In genomic region chr3:146628227-146628982, GRCm38 (mm10) we compare ENCODE assay signal across 26 mouse cellular contexts. TPM values are rescaled to one million over a fixed set of nuclear protein-coding genes. Genes with fewer than 3 reads are reported as not detected.
DNase-seq lines count a peak whose midpoint lies in the region; ATAC-seq and TF ChIP-seq lines count a peak whose summit lies in the region.
"Had no signal": no experiment of that assay in that cellular context is flagged by ENCODE, and none has a peak within 500 bp of the region (broad histone marks: within the 10 kb centered on the region; RNA-seq: fewer than 3 reads in every experiment).

No protein-coding gene starts in this region.

- no peak for TF ChIP-seq CTCF in midbrain, postnatal 0 days (IDR thresholded peaks at IDR 0.05)

- ATAC-seq in CD4-positive, CD25-positive, alpha-beta regulatory T cell, adult 4 months = no peak
- peak; percentile 91 for ATAC-seq in kidney, embryonic 14.5 days (ENCODE audit: low FRiP score, low TSS enrichment)
- no peak for ATAC-seq in midbrain, postnatal 0 days (ENCODE audit: low FRiP score)
- ATAC-seq: forebrain, embryonic 16.5 days had no signal

- H3K36me3 ChIP-seq in kidney, embryonic 14.5 days (ENCODE audit: control insufficient read depth, insufficient read depth, low read length) = no peaks in the 10 kb centered on the region
- H3K36me3 ChIP-seq in midbrain, embryonic 10.5 days = no peaks in the 10 kb centered on the region
- no peaks in the 10 kb centered on the region for H3K36me3 ChIP-seq in midbrain, postnatal 0 days (ENCODE audit: insufficient read depth, low read length)
- H3K36me3 ChIP-seq: embryonic facial prominence, embryonic 13.5 days; liver, embryonic 13.5 days; midbrain, embryonic 12.5 days; neural tube, embryonic 13.5 days had no signal

- WGBS in kidney, embryonic 14.5 days = 40% methylated on average over 8 of the region's 8 CpGs
- WGBS in midbrain, embryonic 10.5 days = 77% methylated on average over 8 of the region's 8 CpGs
- 73% methylated on average over 8 of the region's 8 CpGs for WGBS in midbrain, postnatal 0 days

- no peak overlapping the region for H3K4me2 ChIP-seq in kidney, embryonic 14.5 days (replicated peaks; ENCODE audit: low read depth, low read length)
- no peak overlapping the region for H3K4me2 ChIP-seq in midbrain, postnatal 0 days (ENCODE audit: low read depth, low read length, poor library complexity, severe bottlenecking)
- H3K4me2 ChIP-seq: embryonic facial prominence, embryonic 13.5 days; liver, embryonic 13.5 days; lung, embryonic 14.5 days; midbrain, embryonic 12.5 days; neural tube, embryonic 13.5 days had no signal

- H3K9ac ChIP-seq in kidney, embryonic 14.5 days (ENCODE audit: low read depth, low read length) = no peak overlapping the region
- H3K9ac ChIP-seq in midbrain, postnatal 0 days (replicated peaks; ENCODE audit: low read length, poor library complexity, severe bottlenecking) = no peak overlapping the region
- H3K9ac ChIP-seq: embryonic facial prominence, embryonic 13.5 days; liver, embryonic 13.5 days; lung, embryonic 14.5 days; midbrain, embryonic 12.5 days; neural tube, embryonic 13.5 days had no signal

- H3K4me1 ChIP-seq in kidney, embryonic 14.5 days (ENCODE audit: control insufficient read depth, insufficient read depth, low read length) = peaks cover 12% of the 10 kb centered on the region
- peaks cover 6% of the 10 kb centered on the region for H3K4me1 ChIP-seq in midbrain, embryonic 10.5 days
- no peaks in the 10 kb centered on the region for H3K4me1 ChIP-seq in midbrain, postnatal 0 days (ENCODE audit: insufficient read depth, low read length)
- H3K4me1 ChIP-seq: embryonic facial prominence, embryonic 13.5 days; liver, embryonic 13.5 days; midbrain, embryonic 12.5 days; neural tube, embryonic 13.5 days had no signal

- H3K27ac ChIP-seq in kidney, embryonic 14.5 days (ENCODE audit: low read depth, low read length) = peak overlapping the region; percentile 19; the same call in 1 of the 2 replicates
- H3K27ac ChIP-seq in midbrain, embryonic 10.5 days (replicated peaks) = 0 out of 2 replicates have a peak overlapping the region, but pooled peaks have one; percentile 6
- H3K27ac ChIP-seq in midbrain, postnatal 0 days (ENCODE audit: low read depth, low read length) = no peak overlapping the region
- H3K27ac ChIP-seq: embryonic facial prominence, embryonic 13.5 days; liver, embryonic 13.5 days; midbrain, embryonic 12.5 days; neural tube, embryonic 13.5 days had no signal

- no peaks in the 10 kb centered on the region for H3K27me3 ChIP-seq in kidney, embryonic 14.5 days (ENCODE audit: control insufficient read depth, insufficient read depth, low read length)
- H3K27me3 ChIP-seq in midbrain, embryonic 10.5 days (ENCODE audit: low read depth, poor library complexity, severe bottlenecking) = no peaks in the 10 kb centered on the region
- no peaks in the 10 kb centered on the region for H3K27me3 ChIP-seq in midbrain, postnatal 0 days (ENCODE audit: insufficient read depth, low read length)
- H3K27me3 ChIP-seq: embryonic facial prominence, embryonic 13.5 days; liver, embryonic 13.5 days; midbrain, embryonic 12.5 days; neural tube, embryonic 13.5 days had no signal

- DNase-seq in CD4-positive, CD25-positive, alpha-beta regulatory T cell, adult 2 months (ENCODE audit: low read depth, low spot score) = peak; percentile 3
- DNase-seq in kidney, postnatal 25 days = no peak
- no peak for DNase-seq in midbrain, embryonic 10.5 days (ENCODE audit: low spot score)
- no peak for DNase-seq in midbrain, postnatal 0 days (ENCODE audit: low spot score)
- DNase-seq in adrenal gland, postnatal 10 days = no peak
- DNase-seq in adrenal gland, adult 18-20 months (ENCODE audit: low spot score in 2 of 2) = no peak
- DNase-seq: adrenal gland, adult 2 months; cerebellum, adult 8-10 months; heart, postnatal 36 days; liver, embryonic 13.5 days; lung, embryonic 14.5 days; lung, postnatal 36 days; right cerebral cortex, adult 18-20 months; thymus, postnatal 25 days had no signal

- no peaks in the 10 kb centered on the region for H3K9me3 ChIP-seq in kidney, embryonic 14.5 days (ENCODE audit: control insufficient read depth, low read length)
- no peaks in the 10 kb centered on the region for H3K9me3 ChIP-seq in midbrain, embryonic 10.5 days (replicated peaks)
- no peaks in the 10 kb centered on the region for H3K9me3 ChIP-seq in midbrain, postnatal 0 days (ENCODE audit: low read length)
- H3K9me3 ChIP-seq: embryonic facial prominence, embryonic 13.5 days; liver, embryonic 13.5 days; midbrain, embryonic 12.5 days; neural tube, embryonic 13.5 days had no signal

- no peak overlapping the region for H3K4me3 ChIP-seq in kidney, embryonic 14.5 days (ENCODE audit: low read length)
- H3K4me3 ChIP-seq in midbrain, embryonic 10.5 days = no peak overlapping the region
- H3K4me3 ChIP-seq in midbrain, postnatal 0 days (ENCODE audit: low read depth, low read length) = no peak overlapping the region
- H3K4me3 ChIP-seq: embryonic facial prominence, embryonic 13.5 days; liver, embryonic 13.5 days; midbrain, embryonic 12.5 days; neural tube, embryonic 13.5 days had no signal

RNA-seq across cellular contexts. Expression of gene Dnase2b, which starts 13.0 kb away (rescaled TPM):
- polyA plus RNA-seq in CD4-positive, CD25-positive, alpha-beta regulatory T cell, adult 4 months (2017; shearing (Covaris generic)) = not detected
- not detected in 2 replicates for polyA plus RNA-seq in kidney, embryonic 14.5 days (2014; fragmentation: Nextera tagmentation; extraction: Ambion mirVana)
- polyA plus RNA-seq in midbrain, embryonic 10.5 days (2016; fragmentation: Nextera tagmentation; extraction: Ambion mirVana) = not detected in 2 replicates
- not detected in 2 replicates for total RNA-seq in midbrain, postnatal 0 days (2014; rRNA removed)
- not detected in 2 replicates for polyA plus RNA-seq in midbrain, postnatal 0 days (2015; fragmentation: Nextera tagmentation; extraction: Ambion mirVana)
- 1 to 10 TPM in 1 of 2 experiments, under 1 TPM in 1; 0.61 to 1.7 TPM for total RNA-seq in adrenal gland, postnatal 10 days (2021)
- total RNA-seq in adrenal gland, adult 18-20 months (2021) = not detected
- total RNA-seq: adrenal gland, adult 2 months; gastrocnemius, adult 18-20 months; heart, postnatal 36 days; layer of hippocampus, postnatal 14 days had no signal
- polyA plus RNA-seq: adrenal gland, adult 2 months; forebrain, embryonic 16.5 days; heart, embryonic 14.5 days; large intestine, adult 2 months; limb, embryonic 11.5 days; lung, embryonic 14.5 days; midbrain, embryonic 12.5 days; neural tube, embryonic 13.5 days; small intestine, adult 2 months had no signal

RNA-seq across cellular contexts. Expression of gene 4930503B20Rik, which starts 22.7 kb away (rescaled TPM):
- polyA plus RNA-seq in CD4-positive, CD25-positive, alpha-beta regulatory T cell, adult 4 months (2017; shearing (Covaris generic)) = not detected
- polyA plus RNA-seq in kidney, embryonic 14.5 days (2014; fragmentation: Nextera tagmentation; extraction: Ambion mirVana) = not detected in 2 replicates
- not detected in 2 replicates for polyA plus RNA-seq in midbrain, embryonic 10.5 days (2016; fragmentation: Nextera tagmentation; extraction: Ambion mirVana)
- total RNA-seq in midbrain, postnatal 0 days (2014; rRNA removed) = not detected in 2 replicates
- polyA plus RNA-seq in midbrain, postnatal 0 days (2015; fragmentation: Nextera tagmentation; extraction: Ambion mirVana) = not detected in 2 replicates
- not detected for total RNA-seq in adrenal gland, postnatal 10 days (2021)
- total RNA-seq in adrenal gland, adult 18-20 months (2021) = not detected
- total RNA-seq: adrenal gland, adult 2 months; gastrocnemius, adult 18-20 months; heart, postnatal 36 days; layer of hippocampus, postnatal 14 days had no signal
- polyA plus RNA-seq: adrenal gland, adult 2 months; forebrain, embryonic 16.5 days; heart, embryonic 14.5 days; large intestine, adult 2 months; limb, embryonic 11.5 days; liver, embryonic 13.5 days; lung, embryonic 14.5 days; midbrain, embryonic 12.5 days; neural tube, embryonic 13.5 days; small intestine, adult 2 months had no signal

RNA-seq across cellular contexts. Expression of gene Samd13, which starts 57.0 kb away (rescaled TPM):
- polyA plus RNA-seq in CD4-positive, CD25-positive, alpha-beta regulatory T cell, adult 4 months (2017; shearing (Covaris generic)) = under 1 TPM in 1 of 2 experiments, not detected in 1; 0.52 TPM
- polyA plus RNA-seq in kidney, embryonic 14.5 days (2014; fragmentation: Nextera tagmentation; extraction: Ambion mirVana) = 0.99 and 1.2 TPM in 2 replicates
- polyA plus RNA-seq in midbrain, embryonic 10.5 days (2016; fragmentation: Nextera tagmentation; extraction: Ambion mirVana) = 0.72 and 1.5 TPM in 2 replicates
- total RNA-seq in midbrain, postnatal 0 days (2014; rRNA removed) = 0.16 and 0.99 TPM in 2 replicates
- polyA plus RNA-seq in midbrain, postnatal 0 days (2015; fragmentation: Nextera tagmentation; extraction: Ambion mirVana) = 0.23 and 0.31 TPM in 2 replicates
- under 1 TPM; 0.24 to 0.69 TPM for total RNA-seq in adrenal gland, postnatal 10 days (2021)
- total RNA-seq in adrenal gland, adult 18-20 months (2021) = under 1 TPM in 1 of 2 experiments, not detected in 1; 0.58 TPM
- total RNA-seq: layer of hippocampus, postnatal 14 days had no signal
- polyA plus RNA-seq: adrenal gland, adult 2 months; small intestine, adult 2 months had no signal

RNA-seq across cellular contexts. Expression of gene Uox, which starts 58.2 kb away (rescaled TPM):
- not detected for polyA plus RNA-seq in CD4-positive, CD25-positive, alpha-beta regulatory T cell, adult 4 months (2017; shearing (Covaris generic))
- polyA plus RNA-seq in kidney, embryonic 14.5 days (2014; fragmentation: Nextera tagmentation; extraction: Ambion mirVana) = not detected in 2 replicates
- not detected in 2 replicates for polyA plus RNA-seq in midbrain, embryonic 10.5 days (2016; fragmentation: Nextera tagmentation; extraction: Ambion mirVana)
- not detected in 2 replicates for total RNA-seq in midbrain, postnatal 0 days (2014; rRNA removed)
- 0.30 and 0.39 TPM in 2 replicates for polyA plus RNA-seq in midbrain, postnatal 0 days (2015; fragmentation: Nextera tagmentation; extraction: Ambion mirVana)
- total RNA-seq in adrenal gland, postnatal 10 days (2021) = 100 to 1,000 TPM in 1 of 2 experiments, 10 to 100 TPM in 1; 44.1 to 112 TPM
- under 1 TPM in 1 of 2 experiments, not detected in 1; 0.53 TPM for total RNA-seq in adrenal gland, adult 18-20 months (2021)
- total RNA-seq: heart, postnatal 36 days; layer of hippocampus, postnatal 14 days had no signal
- polyA plus RNA-seq: adrenal gland, adult 2 months; forebrain, embryonic 16.5 days; heart, embryonic 14.5 days; limb, embryonic 11.5 days; lung, embryonic 14.5 days; midbrain, embryonic 12.5 days; neural tube, embryonic 13.5 days had no signal
